Mouse (Mus musculus) liver, embryonic 18 days (tissue): ENCODE results near the gene Hmgcl. TPM values are rescaled to one million over a fixed set of nuclear protein-coding genes. Genes with fewer than 3 reads are reported as not detected.

Experiments
- polyA plus RNA-seq: library from polyadenylated mRNA; depleted of rRNA; stranded (reverse); fragments of >200 nt; gene quantifications from 2 replicates; pipeline ENCODE4 v1.2.3, GENCODE M21; 2012; rRNA removed

Gene Hmgcl
- polyA plus RNA-seq, result 126 and 136 TPM in 2 replicates

GRCm38 (mm10) chr4:135946278-135946658 lies at the start of gene Hmgcl:
TSS of gene Hmgcl (plus strand) at chr4:135946448.

GRCm38 (mm10) chr4:135920304-135921241 lies 25.7 kb upstream of the Hmgcl start, which contains the start of gene Fuca1:
TSS of gene Fuca1 (plus strand) at chr4:135920735.

GRCm38 (mm10) chr4:135963457-135964193 lies 17.4 kb downstream of the Hmgcl start, which contains the start of gene Gale:
TSS of gene Gale (plus strand) at chr4:135963727.

GRCm38 (mm10) chr4:135972556-135972906 lies 26.3 kb downstream of the Hmgcl start, which contains the start of gene Lypla2:
TSS of gene Lypla2 (minus strand) at chr4:135972626.

GRCm38 (mm10) chr4:135986943-135987710 lies 40.9 kb downstream of the Hmgcl start, which contains the start of gene Pithd1:
TSS of gene Pithd1 (minus strand) at chr4:135987264.

Other genes starting within 250 kb of the Hmgcl start
- gene Il22ra1, start 218.3 kb upstream of the Hmgcl start, polyA plus RNA-seq, result 1.4 and 1.7 TPM in 2 replicates
- gene Myom3, start 186.7 kb upstream of the Hmgcl start, polyA plus RNA-seq, result 0.09 and 0.14 TPM in 2 replicates
- gene Srsf10, start 90.7 kb upstream of the Hmgcl start, polyA plus RNA-seq, result 32.0 and 34.0 TPM in 2 replicates
- gene Pnrc2, start 72.6 kb upstream of the Hmgcl start, polyA plus RNA-seq, result 40.2 and 46.2 TPM in 2 replicates
- 2.7 and 2.9 TPM in 2 replicates for gene Cnr2, start 51.1 kb upstream of the Hmgcl start, polyA plus RNA-seq
- 17.5 and 18.3 TPM in 2 replicates for gene Fuca1, start 25.7 kb upstream of the Hmgcl start, polyA plus RNA-seq
- 57.7 and 89.2 TPM in 2 replicates for gene Gale, start 17.3 kb downstream of the Hmgcl start, polyA plus RNA-seq
- gene Lypla2, start 26.2 kb downstream of the Hmgcl start, polyA plus RNA-seq, result 31.4 and 33.0 TPM in 2 replicates
- gene Pithd1, start 40.8 kb downstream of the Hmgcl start, polyA plus RNA-seq, result 27.8 and 29.6 TPM in 2 replicates
- 13.6 and 13.7 TPM in 2 replicates for gene Eloa, start 75.3 kb downstream of the Hmgcl start, polyA plus RNA-seq
- 658 and 692 TPM in 2 replicates for gene Rpl11, start 107.0 kb downstream of the Hmgcl start, polyA plus RNA-seq
- gene Id3, start 197.0 kb downstream of the Hmgcl start, polyA plus RNA-seq, result 39.5 and 41.9 TPM in 2 replicates
- 24.2 TPM in 2 replicates for gene E2f2, start 225.9 kb downstream of the Hmgcl start, polyA plus RNA-seq